Mouse (Mus musculus) stomach, embryonic 14.5 days (tissue): ENCODE measurements around the gene Alox12. TPM values are rescaled to one million over a fixed set of nuclear protein-coding genes. Genes with fewer than 3 reads are reported as not detected.

Source experiments
- ATAC-seq: fragments of 200-750 bp; cut with Nextera tagmentation; 2 replicates; pipeline ENCODE4 v1.8.0; 2017; ENCODE audit warnings: low read depth, moderate TSS enrichment; ENCODE audit not compliant: insufficient number of reproducible peaks, insufficient read depth, low FRiP score
- H3K27ac ChIP-seq: fragments of 300-500 bp; sonication (generic); 2 replicates; pipeline ENCODE4 v1.5.1; 2014; ENCODE audit warnings: mild to moderate bottlenecking, low read length, moderate library complexity, mixed read lengths
- H3K27me3 ChIP-seq: fragments of 300-500 bp; sonication (generic); 2 replicates; pipeline ENCODE4 v1.6.1; 2014; ENCODE audit warnings: low read length, control low read depth, mixed read lengths; ENCODE audit not compliant: control insufficient read depth, insufficient read depth
- H3K36me3 ChIP-seq: fragments of 300-500 bp; sonication (generic); 2 replicates; pipeline ENCODE4 v1.6.1; 2014; ENCODE audit warnings: mild to moderate bottlenecking, control low read depth, low read length, moderate library complexity, mixed read lengths; ENCODE audit not compliant: control insufficient read depth, insufficient read depth
- H3K4me1 ChIP-seq: fragments of 300-500 bp; sonication (generic); 2 replicates; pipeline ENCODE4 v1.6.1; 2014; ENCODE audit warnings: low read length, control low read depth, mixed read lengths; ENCODE audit not compliant: control insufficient read depth, insufficient read depth
- H3K4me2 ChIP-seq: fragments of 300-500 bp; sonication (generic); replicated peaks from 2 replicates; pipeline ENCODE4 v1.6.1; 2014; ENCODE audit warnings: low read depth, low read length, control low read depth
- H3K4me3 ChIP-seq: fragments of 300-500 bp; sonication (generic); 2 replicates; pipeline ENCODE4 v1.5.1; 2014; ENCODE audit warnings: low read depth, low read length, control low read depth
- H3K9ac ChIP-seq: fragments of 300-500 bp; sonication (generic); replicated peaks from 2 replicates; pipeline ENCODE4 v1.6.1; 2014; ENCODE audit warnings: low read depth, mild to moderate bottlenecking, control low read depth, low read length, moderate library complexity, mixed read lengths
- H3K9me3 ChIP-seq: fragments of 300-500 bp; sonication (generic); 2 replicates; pipeline ENCODE4 v1.6.1; 2016; ENCODE audit warnings: low read depth, low read length, control low read depth; ENCODE audit not compliant: control insufficient read depth
- WGBS: fragments of 180-500 bp; shearing (Covaris S2); extraction: QIAGEN DNeasy Blood & Tissue Kit; methylation state at CpG from one replicate; pipeline ENCODE4 v1.1.7; 2014; 5-methylcytosine and 5-hydroxymethylcytosine counted together
- microRNA counts: library from miRNA; unstranded; fragments of <30 nt; microRNA quantifications from one replicate; lab custom pipeline; 2016
- microRNA-seq: library from miRNA; unstranded; fragments of <30 nt; microRNA quantifications from one replicate; pipeline ENCODE4, GENCODE M21; 2016
- polyA plus RNA-seq: library from polyadenylated mRNA; unstranded; fragments of >200 nt; fragmentation: Nextera tagmentation; extraction: Ambion mirVana; gene quantifications from 2 replicates; pipeline ENCODE4 v1.2.1, GENCODE M21; 2014

Alox12 gene
- polyA plus RNA-seq, 1 experiment from 2014 or later: 13.0 TPM

GRCm38 (mm10) chr11:70192157-70192556 lies 63.0 kb downstream of the Alox12 start:
- H3K36me3 ChIP-seq: no peaks in the 10 kb centered on the region
- H3K9ac ChIP-seq: no peak overlapping the region
- no peaks in the 10 kb centered on the region for H3K27me3 ChIP-seq
- no peak overlapping the region for H3K4me2 ChIP-seq
- no peak overlapping the region for H3K27ac ChIP-seq
- no peak overlapping the region for H3K4me3 ChIP-seq
- no peaks in the 10 kb centered on the region for H3K9me3 ChIP-seq
- no peak for ATAC-seq
- WGBS: 74% methylated on average over 4 of the region's 4 CpGs
- peaks cover 9% of the 10 kb centered on the region for H3K4me1 ChIP-seq

MicroRNAs encoded within 50 kb of the gene (microRNA counts, 519-probe panel; counts per million panel counts)
- not detected for microRNA mmu-miR-195 (lab: Ali Mortazavi, UCI)
- microRNA mmu-miR-497 (lab: Ali Mortazavi, UCI): 2,038 counts per million, percentile 24 among the panel's probes with 10 or more counts

Small RNAs within 50 kb of the gene (microRNA-seq; reads per million reads assigned to microRNA genes)
- gene Mir195a (956 reads per million, percentile 71 among the genes with 10 or more reads in this experiment), gene Mir497 (not detected), gene Mir497b (not detected)

Other genes with a start within 250 kb of the Alox12 start
- gene Acadvl, start 239.9 kb downstream of the Alox12 start, polyA plus RNA-seq: 61.3 and 62.7 TPM in 2 replicates
- gene Dlg4, start 238.4 kb downstream of the Alox12 start, polyA plus RNA-seq: 12.4 and 13.8 TPM in 2 replicates
- gene Asgr1, start 201.3 kb downstream of the Alox12 start, polyA plus RNA-seq: not detected in 2 replicates
- gene Asgr2, start 162.7 kb downstream of the Alox12 start, polyA plus RNA-seq: 0.54 TPM in 1 of 2 replicates, not detected in the other
- 0.25 and 0.29 TPM in 2 replicates for gene Mgl2, start 125.0 kb downstream of the Alox12 start, polyA plus RNA-seq
- gene Clec10a, start 99.2 kb downstream of the Alox12 start, polyA plus RNA-seq: 0.98 and 1.0 TPM in 2 replicates
- gene Slc16a11, start 42.6 kb downstream of the Alox12 start, polyA plus RNA-seq: 0.69 and 1.5 TPM in 2 replicates
- 5.6 and 8.8 TPM in 2 replicates for gene Slc16a13, start 34.3 kb downstream of the Alox12 start, polyA plus RNA-seq
- gene Bcl6b, start 25.6 kb downstream of the Alox12 start, polyA plus RNA-seq: 11.3 and 12.0 TPM in 2 replicates
- gene 0610010K14Rik, start 17.4 kb downstream of the Alox12 start, polyA plus RNA-seq: 164 and 167 TPM in 2 replicates
- gene Gm21988, start 15.5 kb downstream of the Alox12 start, polyA plus RNA-seq: 9.2 and 13.3 TPM in 2 replicates
- gene Rnasek, start 15.5 kb downstream of the Alox12 start, polyA plus RNA-seq: 157 and 164 TPM in 2 replicates
- not detected in 2 replicates for gene Alox12e, start 67.3 kb upstream of the Alox12 start, polyA plus RNA-seq
- gene Alox15, start 96.7 kb upstream of the Alox12 start, polyA plus RNA-seq: 2.4 and 4.1 TPM in 2 replicates
- gene Pelp1, start 154.7 kb upstream of the Alox12 start, polyA plus RNA-seq: 31.6 and 34.4 TPM in 2 replicates
- gene Arrb2, start 177.3 kb upstream of the Alox12 start, polyA plus RNA-seq: 15.9 and 17.2 TPM in 2 replicates
- gene Med11, start 196.6 kb upstream of the Alox12 start, polyA plus RNA-seq: 48.6 and 49.8 TPM in 2 replicates
- gene Zmynd15, start 204.1 kb upstream of the Alox12 start, polyA plus RNA-seq: 0.39 and 0.50 TPM in 2 replicates
- 7.8 and 8.6 TPM in 2 replicates for gene Cxcl16, start 204.6 kb upstream of the Alox12 start, polyA plus RNA-seq
- 38.6 and 45.2 TPM in 2 replicates for gene Tm4sf5, start 249.9 kb upstream of the Alox12 start, polyA plus RNA-seq